Mouse (Mus musculus) lung, adult 18-20 months (tissue): ENCODE results near the gene Pom121.

Source experiments
- DNase-seq, 2 experiments: peaks; one replicate each; pipeline ENCODE4 v3.0.0; 2022; ENCODE audit warnings: mixed read lengths in 2 of 2

Pom121 gene

DNA sequence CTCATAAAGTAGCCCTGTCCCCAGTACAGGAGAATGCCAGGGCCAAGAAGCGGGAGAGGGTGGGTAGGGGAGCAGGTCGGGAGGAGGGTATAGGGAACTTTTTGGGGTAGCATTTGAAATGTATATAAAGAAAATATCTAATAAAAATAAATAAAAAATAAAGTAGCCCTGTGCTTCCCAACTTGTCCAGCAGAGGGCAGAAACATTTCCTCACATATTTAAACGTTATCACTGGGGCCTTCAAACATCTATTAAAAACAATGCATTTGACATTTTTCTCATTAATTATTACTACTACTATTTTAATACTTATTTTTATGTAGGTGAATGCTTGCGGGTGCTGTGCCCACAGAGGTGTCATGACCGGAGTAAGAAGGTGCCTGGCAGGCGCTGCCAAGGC is 26.5 kb downstream of the Pom121 start:
- DNase-seq, result no peak

DNA sequence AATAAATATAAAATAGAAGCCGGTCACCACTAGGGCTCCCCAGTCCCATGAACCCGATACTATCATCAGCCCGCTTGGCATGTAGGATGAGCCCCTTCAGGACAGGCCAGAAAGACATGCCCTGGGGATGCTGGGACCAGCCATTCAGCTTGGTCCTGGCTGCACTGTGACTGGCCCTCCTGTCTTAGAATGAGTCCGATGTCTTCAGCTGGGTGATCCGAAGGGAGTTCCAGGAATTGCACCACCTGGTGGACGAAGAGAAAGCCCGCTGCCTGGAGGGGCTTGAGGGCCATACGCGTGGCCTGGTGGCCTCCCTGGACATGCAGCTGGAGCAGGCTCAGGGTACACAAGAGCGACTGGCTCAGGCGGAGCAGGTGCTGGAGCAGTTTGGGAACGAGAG is 30.8 kb downstream of the Pom121 start:
- DNase-seq, result no peak

DNA sequence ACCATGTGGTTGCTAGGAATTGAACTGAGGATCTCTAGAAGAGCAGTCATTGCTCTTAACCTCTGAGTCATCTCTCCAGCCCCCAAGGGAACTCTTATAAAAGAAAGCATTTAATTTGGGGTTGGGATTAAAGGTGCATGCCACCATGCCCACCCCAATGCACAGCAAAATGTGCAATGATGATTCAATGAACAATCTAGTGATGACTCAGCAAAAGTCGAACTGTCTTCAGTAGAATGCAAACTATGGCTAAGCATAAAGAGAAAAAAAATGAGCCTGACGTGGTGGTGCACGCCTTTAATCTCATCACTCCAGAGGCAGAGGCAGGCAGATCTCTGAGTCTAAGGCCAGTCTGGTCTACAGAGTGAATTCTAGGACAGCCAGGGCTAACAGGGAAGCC is 31.8 kb downstream of the Pom121 start:
- no peak for DNase-seq

DNA sequence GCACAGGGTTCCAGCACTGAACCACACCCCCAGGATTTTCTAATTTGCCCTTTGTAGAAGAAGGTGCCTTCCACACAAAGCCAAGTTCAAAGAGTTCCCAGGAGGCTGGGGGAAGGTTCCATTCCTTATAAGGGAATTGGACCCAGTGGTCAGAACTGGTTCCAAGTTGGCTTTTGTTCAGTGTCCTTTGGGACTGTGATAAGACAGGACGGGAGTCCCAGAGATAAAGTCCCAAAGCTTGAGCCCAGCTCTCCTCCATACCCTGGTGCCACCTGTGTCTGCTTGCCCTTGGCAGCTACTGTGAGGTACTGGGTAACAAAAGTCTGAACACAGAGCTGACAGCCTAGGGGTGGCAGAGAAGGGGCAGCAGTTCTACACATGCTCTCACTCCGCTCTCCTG is 34.6 kb downstream of the Pom121 start:
- no peak for DNase-seq

DNA sequence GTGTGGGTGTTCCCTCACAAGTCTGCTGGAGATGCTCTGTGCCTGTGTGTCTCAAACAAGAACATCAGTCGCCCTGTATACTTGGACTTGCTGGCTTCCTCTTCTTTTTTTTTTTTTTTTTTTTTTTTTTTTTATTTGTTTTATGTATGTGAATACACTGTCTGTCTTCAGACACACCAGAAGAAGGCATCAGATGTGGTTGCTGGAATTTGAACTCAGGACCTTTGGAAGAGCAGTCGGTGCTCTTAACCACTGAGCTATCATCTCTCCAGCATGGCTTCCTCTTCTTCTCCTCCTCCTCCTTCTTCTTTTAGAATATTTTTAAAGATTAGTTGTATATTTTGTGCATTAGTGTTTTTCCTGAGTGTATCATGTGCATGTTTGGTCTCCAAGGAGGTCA is 36.8 kb downstream of the Pom121 start:
- DNase-seq, result peak; percentile 31 to 41

DNA sequence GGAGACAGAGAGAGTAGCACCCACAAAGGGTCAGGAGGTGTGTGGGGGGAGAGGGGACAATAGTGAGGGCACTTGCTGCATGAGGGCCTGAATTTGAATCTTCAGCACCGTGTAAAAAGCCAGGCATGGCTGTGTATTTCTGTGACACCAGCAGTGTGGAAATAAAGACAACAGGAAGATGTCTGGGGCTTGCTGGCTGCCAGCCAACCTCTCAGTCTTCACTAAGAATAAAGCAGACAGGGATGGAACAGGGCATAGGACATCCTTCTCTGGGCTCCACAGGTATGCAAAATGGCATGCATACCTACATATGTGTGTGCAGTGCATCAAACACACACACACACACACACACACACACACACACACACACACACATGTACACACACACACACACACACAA is 38.3 kb downstream of the Pom121 start:
- DNase-seq, result no peak

DNA sequence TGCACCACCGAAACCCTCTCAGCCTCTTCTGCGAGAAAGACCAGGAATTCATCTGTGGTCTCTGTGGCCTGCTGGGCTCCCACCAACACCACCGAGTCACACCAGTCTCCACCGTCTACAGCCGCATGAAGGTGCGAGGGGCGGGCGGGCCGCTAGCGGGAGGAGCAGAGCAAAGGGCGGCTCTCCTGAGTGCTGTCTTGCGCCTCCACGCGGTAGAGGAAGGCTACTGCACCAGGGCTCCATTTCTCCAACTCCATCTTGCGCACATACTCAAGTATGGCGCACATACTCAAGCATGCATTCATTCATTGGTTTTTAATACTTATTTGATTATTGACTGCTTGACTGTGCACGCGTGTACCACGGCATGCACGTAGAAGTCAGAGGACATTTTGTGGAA is 40.8 kb downstream of the Pom121 start:
- no peak for DNase-seq

DNA sequence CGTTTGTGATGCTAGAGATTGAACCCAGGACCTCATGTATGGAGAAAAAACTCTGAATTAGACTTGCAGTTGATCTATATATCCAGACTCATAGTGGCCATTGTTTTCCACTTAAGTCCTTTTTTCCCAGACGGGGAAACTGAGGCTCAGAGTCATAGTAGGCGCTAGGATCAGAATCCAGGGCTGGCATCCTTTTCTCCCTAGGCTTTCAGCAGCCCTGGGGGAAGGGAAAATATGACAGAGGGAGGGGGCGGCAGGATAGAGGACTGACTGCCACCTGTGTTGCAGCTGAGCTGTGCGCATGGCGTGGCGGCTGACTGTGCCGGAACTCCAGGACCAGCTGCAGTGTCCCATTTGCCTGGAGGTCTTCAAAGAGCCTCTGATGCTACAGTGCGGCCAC is 41.4 kb downstream of the Pom121 start, which contains the start of gene Trim50:
TSS of gene Trim50 (plus strand) at position 301 of the 400 bp plus-strand sequence.
- DNase-seq, result no peak

DNA sequence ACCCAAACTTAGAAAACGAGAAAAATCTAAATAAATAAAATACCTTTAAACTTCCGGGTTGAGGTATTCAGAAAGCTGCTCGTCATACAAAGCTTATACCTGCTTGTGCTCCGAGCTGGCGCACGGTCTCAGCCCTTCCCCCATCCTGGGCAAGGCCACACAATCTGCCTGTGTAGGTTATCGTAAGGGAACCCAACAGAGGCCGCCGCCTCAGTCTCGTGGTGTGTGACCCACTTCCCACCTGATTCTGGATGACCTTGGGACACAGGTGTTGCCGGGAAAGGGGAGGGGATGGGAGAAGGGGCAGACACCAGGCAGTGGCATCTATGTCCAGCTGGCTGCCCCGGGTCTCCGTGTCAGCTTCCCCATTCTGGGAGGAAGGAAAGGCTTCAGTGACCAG is 42.7 kb downstream of the Pom121 start:
- DNase-seq, result no peak

DNA sequence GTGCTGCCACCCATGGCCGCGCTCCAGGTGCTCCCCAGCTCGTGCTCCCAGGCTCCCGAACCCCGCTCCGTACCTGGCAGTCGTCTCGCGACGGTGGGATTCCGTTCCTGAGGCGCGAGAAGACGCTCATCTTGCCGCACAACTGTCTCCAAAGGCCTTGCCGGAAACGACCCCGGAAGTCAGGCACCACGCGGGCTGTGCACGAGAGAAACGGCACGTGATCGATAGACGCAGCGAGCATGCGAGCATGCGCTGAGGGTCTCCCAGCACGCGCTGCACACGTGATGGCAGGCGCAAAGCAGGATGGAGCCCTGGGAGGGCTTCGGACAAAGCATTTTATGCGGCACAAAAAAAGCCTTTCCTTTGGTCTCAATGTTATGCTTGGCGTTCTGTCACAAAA is 44.5 kb downstream of the Pom121 start, which contains the start of gene Fkbp6:
TSS of gene Fkbp6 (minus strand) at position 183 of the 400 bp plus-strand sequence.
- DNase-seq, result no peak

DNA sequence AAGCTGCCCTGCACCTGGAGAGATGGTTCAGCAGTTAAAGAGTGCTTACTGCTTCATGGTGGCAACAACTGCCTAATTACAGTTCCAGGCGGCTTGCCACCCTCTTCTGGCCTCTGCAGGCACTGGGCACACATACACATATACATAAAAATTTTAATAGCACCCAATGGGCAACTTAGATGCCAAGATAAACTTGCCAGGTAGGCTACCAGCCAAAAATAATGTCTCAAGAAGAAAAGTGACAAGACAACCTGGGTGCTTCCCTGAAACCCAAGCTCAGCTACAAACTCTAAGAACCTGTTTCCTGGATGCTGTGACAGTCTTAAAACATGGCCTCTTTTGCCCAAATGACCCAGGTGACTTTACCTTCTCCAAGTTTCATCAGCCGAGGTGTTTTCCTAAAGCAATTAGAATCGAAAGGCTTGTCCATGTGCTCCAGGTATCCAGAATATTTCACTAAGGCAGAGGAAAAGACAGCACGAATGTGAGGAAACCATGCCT is 46.8 kb downstream of the Pom121 start:
- no peak for DNase-seq

DNA sequence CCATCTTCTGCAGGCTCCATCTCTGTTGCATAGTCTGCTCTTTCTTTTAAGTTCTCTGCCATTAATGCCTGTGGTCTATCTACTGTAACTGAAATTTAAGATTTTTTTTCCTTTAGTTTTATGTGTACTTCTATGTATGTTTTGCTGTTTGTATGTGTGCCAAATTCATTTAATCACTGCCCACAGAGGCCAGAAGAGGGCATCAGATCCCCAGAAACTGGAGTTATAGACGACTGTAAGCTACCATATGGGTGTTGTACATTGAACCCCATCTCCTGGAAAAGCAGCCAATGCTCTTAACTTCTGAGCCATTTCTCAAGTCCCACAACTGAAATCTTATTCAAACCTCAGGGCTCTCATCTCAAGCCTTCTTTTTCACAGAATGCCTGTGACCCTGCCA is 47.9 kb downstream of the Pom121 start:
- DNase-seq, result no peak

DNA sequence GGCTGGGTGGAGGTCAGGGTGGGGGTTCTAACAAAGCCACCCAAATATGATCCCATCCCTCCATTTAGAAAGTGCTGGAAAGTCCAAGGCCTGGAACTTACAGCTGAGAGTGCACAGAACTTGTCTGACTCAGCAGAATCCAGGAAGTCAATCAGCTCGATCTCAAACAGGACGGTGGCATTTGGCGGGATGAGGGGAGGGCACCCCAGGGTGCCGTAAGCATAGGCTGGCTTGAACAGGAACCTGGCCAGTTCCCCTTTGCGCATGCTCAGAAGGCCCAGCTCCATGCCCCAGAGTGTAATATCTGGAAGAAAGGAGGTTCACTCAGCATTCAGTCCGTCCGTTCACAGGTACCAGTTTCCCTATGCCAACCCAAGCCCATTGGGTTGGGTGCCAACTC is 48.4 kb downstream of the Pom121 start:
- no peak for DNase-seq

DNA sequence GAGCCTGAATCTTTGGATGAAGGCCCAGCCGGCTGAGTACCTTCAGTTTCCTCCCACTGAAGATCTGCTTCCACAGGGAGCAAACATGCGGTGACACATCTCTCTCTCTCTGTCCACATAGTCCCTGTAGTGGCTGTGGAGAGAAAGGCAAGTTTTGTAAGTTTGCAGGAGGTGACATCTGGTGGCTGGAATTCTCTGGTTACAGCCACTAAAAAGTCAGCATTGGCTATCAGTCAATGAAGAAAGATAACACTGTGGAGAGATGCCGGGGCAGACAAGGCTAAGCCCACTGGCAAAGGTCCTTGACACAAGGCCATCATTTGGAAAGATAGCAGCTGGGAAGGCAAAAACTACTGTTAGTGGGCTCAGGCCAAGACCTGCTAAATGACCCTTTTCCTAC is 56.8 kb downstream of the Pom121 start:
- no peak for DNase-seq

DNA sequence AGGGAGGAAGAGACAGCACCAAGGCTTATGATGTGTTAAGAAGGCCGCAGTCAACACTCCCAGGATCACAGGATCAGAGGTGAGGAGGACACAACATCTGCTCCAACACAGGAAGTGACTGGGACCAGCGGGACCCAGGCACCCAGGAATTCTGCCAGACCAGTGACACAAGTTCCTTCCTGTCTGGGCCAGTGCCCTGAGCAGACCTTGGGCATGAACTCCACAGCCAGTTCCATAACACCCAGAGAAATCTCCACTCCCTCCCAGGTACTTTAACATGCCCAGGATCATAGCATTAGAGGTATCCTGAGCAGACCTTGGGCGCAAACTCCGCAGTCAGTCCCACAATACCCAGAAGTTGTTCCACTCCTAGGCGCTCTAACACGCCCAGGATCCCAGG is 63.2 kb downstream of the Pom121 start:
- no peak for DNase-seq

DNA sequence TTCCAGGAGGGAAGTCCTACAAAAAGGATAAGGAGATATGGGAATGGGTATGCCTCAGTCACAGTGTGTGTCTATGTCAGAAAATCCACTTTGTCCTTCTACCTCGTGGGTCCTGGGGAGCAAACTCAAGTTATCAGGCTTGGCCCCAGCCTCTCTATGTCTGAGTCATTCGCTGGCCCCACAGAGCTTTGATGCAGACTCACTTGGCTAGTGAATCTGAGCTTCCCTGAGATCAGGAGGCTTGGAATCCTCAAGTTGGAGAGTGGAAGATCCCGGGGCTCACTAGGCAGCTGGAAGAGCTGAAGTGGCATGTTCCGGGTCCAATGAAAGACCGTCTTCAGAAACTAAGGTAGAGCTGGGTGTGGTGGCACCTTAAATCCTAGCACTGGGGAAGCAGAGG is 64.1 kb downstream of the Pom121 start:
- no peak for DNase-seq

DNA sequence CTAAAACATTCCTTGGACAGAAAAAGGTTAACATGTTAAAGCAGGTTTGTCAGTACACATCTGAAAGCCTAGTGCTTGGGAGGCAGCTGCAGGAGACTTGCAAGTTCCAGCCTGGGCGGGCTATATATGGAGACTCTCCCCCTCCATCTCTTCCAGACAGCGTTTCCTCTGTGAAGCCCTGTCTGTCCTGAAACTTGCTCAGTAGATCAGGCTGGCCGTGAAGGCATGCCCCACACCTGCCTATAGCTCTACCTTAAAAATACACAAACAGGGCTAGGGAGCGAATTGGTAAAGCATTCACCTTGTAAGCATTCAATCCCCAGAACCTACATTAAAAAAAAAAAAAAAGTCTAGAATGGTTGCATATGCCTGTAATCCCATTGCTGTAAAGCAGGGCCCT is 64.9 kb downstream of the Pom121 start:
- DNase-seq, result no peak
